Mouse (Mus musculus) layer of hippocampus, adult 2 months (tissue): ENCODE measurements at regions not wholly inside any gene's neighbourhood (a gene's known extent, or its start where the extent isn't known, plus 50 kb on each side); places are given as distances from the start of the nearest gene placed in this dataset.

Source experiments
- DNase-seq, 2 experiments: peaks; one replicate each; pipeline ENCODE4 v3.0.0; 2022; ENCODE audit warnings: low spot score in 2 of 2
- H3K27ac ChIP-seq: fragments of 200-600 bp; 2 replicates; pipeline ENCODE4 v1.8.1; 2022
- H3K4me3 ChIP-seq: fragments of 200-600 bp; 2 replicates; pipeline ENCODE4 v1.8.1; 2022; ENCODE audit warnings: mild to moderate bottlenecking
- CTCF ChIP-seq: fragments of 200-600 bp; conservative IDR thresholded peaks from 2 replicates; pipeline ENCODE4 v1.8.1; 2022; ENCODE audit warnings: antibody characterized with exemption, mild to moderate bottlenecking, moderate library complexity

DNA sequence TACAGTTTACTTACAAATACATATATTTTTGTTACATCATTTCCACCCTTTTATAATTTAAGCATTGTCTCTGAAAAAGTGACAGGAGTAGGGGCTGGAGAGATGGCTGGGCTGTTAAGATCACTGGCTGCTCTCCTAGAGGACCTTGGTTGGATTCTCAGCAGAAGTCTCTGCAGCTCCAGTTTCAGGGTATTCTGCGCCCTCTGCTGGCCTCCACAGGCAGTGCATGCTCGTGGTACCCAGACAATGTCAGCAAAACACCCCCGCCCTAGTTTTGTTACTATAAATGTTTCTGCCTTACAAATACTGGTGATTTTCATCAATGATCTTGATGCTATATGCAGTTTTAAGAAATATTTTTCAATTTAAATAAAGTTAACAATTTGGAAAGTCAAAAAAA is 190.7 kb upstream of the Tas2r134 start:
- peak; percentile 66 for TF ChIP-seq CTCF
- Histone ChIP-seq H3K27ac (no peak overlapping the region), H3K4me3 (no peak overlapping the region)
- no peak for DNase-seq

DNA sequence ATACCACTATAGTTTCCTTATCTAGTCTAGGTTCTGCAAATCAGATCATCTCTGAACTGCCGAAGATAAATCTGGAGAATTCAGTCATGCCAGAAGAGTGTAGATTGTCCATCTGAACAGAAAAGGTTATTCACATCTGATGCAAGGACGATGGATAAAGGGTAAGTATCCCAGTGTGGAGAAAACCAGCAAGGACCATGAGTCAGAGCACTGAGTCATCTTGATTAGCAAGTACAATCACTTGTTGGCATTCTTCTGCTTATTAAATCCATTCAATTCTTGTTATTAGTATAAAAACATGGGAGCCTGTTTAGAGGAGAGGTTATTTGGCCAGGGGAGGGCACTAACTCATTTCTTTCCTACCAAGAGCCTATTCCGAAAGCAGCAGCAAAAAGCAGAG is 195.7 kb upstream of the Tas2r134 start:
- Histone ChIP-seq H3K27ac (no peak overlapping the region), H3K4me3 (no peak overlapping the region)
- no peak; the same call in 1 of the 2 replicates for TF ChIP-seq CTCF
- DNase-seq, result no peak

DNA sequence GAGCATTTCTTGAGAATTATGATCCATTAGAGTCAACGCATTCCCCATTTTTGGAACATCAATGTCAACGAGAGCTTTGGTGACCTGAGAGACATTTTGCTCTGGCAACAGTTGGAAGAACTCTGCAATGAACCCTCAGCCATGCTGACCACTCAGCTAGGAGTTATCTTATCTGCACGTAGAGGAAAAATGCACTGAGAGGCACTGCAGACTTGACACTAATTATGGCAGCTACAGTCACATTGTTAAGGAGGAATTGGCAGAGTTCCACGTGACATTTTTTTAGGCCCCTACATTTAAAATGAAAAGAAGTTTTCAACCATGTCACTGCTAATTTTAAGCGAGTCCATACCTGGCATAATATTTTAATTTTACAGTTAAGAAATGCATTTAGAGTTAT is 197.6 kb upstream of the Tas2r134 start:
- DNase-seq, result no peak
- H3K27ac ChIP-seq, result no peak overlapping the region
- no peak overlapping the region for H3K4me3 ChIP-seq
- no peak for TF ChIP-seq CTCF

DNA sequence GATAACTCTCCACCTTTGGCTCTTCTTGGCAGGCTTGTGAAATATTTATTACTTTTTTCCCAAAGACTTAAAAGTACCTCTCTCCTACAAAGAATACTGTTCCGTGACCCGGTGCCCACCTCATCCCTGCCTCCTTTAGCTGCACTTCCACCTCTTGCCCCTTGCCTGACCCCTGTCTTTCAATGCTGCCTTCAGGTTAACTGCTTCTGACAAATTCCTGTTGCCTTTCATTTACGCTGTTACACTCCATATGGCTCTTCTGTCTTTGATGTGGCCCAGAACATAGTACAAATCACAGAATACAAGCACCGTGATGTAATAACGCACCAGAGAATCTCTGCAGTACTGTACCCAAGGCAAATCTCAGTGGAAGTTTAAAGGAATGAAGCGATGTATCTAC is 204.9 kb upstream of the Tas2r134 start:
- Histone ChIP-seq H3K27ac (no peak overlapping the region), H3K4me3 (no peak overlapping the region)
- no peak for DNase-seq
- TF ChIP-seq CTCF, result no peak

DNA sequence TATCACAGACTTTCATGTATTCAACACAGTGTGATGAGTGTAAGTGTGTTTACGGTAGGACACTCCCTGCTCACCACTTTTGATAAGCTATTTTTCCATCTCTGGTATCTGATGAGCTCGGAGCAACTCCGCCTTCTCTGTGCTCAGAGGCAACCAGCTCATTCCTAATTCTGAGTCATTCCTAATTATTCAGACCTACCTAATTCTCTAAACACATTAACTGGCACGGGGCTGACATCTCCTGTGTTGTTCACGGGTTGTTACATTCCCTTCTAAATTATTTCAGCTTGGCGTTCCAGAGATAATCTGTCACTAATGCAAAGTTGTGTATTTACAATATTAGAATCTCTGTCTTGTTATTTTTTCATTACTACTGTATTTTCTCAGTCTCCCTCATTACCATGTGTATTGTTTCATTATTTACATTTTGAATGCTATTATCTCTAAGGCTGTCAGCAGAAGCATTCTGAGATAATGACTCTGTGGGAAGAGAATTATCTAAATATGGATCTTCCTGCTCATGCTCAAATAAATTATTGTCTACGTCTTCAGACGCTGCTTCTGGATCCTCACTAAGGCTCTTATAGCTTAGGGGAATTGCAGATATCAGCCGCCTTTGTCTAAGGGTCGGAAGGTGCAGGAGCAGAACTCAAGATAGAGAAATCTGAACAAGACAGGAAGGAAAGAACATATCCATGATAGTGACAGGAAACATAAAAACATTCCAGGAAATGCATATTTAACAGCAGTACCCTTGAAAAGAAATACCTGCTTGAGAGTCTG is 209.2 kb upstream of the Tas2r134 start:
- TF ChIP-seq CTCF, result no peak
- H3K4me3 ChIP-seq, result no peak overlapping the region
- no peak for DNase-seq
- no peak overlapping the region for H3K27ac ChIP-seq

DNA sequence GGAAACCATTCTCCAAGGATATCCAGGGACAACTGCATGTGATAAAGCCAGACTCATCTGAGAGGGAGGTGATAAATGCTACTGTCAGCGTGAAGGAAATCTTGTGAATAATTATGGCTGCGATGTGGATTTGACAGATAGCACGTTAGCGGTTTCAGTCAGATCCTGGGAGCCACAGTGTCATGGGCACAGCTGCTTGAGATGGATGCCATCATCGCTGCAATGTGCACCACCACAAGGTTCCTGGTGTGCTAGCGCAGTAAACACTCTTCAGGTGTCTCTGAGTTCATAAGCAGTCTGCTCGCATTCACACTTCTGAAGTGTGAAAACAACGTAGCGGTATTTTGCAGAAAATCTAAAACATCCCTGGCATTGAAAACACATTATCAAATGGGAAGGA is 238.9 kb upstream of the Tas2r134 start:
- no peak for TF ChIP-seq CTCF
- H3K4me3 ChIP-seq, result no peak overlapping the region
- no peak overlapping the region for H3K27ac ChIP-seq
- no peak for DNase-seq

DNA sequence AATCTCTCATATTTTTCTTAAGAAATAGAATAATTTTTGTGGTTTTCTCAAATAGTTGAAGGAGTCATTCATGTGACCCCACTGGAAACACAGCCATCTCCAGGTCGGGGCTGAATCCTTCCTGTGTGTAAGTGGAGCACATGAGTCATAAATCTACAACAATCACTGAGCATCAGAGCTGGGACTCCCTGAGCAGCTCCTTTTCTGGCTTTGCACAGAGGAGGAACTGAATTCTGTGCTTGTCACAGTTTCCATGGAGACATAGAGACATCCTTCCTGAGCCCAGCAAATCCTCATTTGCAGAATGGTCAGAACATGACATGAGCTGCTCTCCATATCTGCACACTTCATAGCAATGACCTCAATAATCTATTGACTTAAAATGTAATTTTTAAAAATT is 238.2 kb upstream of the Rnd3 start:
- H3K27ac ChIP-seq, result no peak overlapping the region
- no peak overlapping the region for H3K4me3 ChIP-seq
- TF ChIP-seq CTCF, result no peak
- no peak for DNase-seq

DNA sequence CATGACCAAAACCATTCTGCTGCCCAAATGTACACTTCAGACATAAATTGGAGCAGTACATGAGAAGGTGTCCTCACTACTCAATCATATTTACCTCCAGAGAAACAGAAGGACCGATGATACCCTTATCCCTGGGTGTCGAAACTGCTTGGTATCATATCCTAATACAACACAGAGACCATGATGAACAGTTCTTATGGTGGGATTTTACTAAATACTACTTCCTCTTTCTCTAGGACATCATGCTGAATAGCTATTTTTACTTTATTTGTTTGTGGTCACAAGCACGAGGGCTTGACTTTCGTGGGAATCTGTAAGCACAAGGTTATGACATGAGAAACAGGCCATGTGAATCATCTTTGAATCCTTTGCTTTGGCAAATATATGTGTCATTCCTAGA is 227.7 kb upstream of the Rnd3 start:
- no peak for TF ChIP-seq CTCF
- Histone ChIP-seq H3K27ac (no peak overlapping the region), H3K4me3 (no peak overlapping the region)
- no peak for DNase-seq

DNA sequence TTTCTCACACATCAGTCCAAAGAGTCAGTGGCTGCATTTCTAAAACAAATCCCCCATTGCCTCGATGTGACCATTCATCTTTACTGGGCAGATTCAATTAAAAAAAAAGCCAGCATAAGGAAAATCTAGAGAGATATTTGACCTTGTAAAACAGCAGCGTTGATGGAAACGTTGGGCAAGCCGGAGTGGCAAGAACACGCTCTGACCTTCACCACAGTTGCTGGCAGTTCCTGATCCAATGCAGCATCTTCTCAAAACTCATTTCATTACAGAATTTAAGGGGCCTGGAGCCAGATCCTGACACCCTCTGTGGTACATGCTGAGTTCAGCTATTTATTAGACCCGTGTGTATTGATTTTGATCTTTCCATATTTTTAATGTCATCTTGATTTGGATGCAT is 225.7 kb upstream of the Rnd3 start:
- Histone ChIP-seq H3K27ac (no peak overlapping the region), H3K4me3 (no peak overlapping the region)
- DNase-seq, result no peak
- no peak for TF ChIP-seq CTCF

DNA sequence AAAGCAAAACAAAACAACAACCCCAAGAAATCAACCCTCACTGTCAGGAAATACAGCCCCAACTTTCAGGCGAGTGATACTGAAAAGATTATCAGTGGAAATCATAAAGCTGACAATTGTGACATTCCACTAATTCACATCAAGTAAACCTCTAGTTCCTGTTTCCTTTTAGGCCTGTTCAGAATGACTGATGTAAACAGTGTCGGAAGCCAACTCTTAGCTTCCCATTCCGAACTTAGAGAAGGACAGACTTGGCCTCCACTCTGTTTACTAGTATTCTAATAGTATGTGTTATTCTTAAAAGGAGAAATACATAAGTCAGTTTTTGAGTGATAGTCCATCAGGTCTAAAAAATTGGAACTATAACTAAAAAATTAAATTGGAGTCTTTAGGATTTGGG is 223.9 kb upstream of the Rnd3 start:
- no peak for TF ChIP-seq CTCF
- no peak overlapping the region for H3K4me3 ChIP-seq
- H3K27ac ChIP-seq, result no peak overlapping the region
- DNase-seq, result no peak

DNA sequence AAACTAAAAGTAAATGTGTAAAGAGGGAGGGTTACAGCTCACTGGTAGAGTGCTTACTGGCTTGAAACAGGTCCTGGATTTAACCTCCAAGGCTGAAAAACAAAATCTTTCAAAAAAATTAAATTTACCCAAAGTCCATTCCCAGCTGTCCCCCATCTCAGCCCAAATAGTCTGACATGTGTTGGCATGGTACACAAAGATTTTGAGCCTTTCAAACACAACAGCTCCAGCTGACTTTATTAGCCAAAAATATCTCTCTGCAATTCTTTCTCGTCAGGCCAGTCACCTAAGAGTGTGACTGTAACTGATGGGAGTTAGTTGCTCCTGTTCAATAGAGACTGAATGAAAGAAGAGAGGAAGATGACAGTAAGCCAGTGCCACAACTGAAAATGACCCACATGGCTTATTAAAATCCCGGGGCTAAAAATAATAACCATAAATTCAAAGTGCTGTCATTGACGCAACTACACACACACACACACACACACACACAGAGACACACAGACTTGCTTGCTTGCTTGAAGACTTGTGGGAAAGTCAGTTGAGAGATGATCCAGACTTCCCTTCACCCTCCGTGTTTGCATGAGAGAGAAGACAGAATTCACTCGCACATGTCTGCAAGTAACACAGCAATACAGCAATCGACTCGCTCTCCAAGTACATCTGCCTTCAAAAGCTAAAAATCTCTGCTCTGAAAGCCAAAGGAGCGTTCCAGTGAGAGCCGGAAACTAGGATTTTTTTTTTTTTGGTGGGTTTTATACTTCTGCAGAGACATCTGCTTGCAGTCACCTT is 214.1 kb upstream of the Rnd3 start:
- TF ChIP-seq CTCF, result no peak
- Histone ChIP-seq H3K27ac (no peak overlapping the region), H3K4me3 (no peak overlapping the region)
- no peak for DNase-seq

DNA sequence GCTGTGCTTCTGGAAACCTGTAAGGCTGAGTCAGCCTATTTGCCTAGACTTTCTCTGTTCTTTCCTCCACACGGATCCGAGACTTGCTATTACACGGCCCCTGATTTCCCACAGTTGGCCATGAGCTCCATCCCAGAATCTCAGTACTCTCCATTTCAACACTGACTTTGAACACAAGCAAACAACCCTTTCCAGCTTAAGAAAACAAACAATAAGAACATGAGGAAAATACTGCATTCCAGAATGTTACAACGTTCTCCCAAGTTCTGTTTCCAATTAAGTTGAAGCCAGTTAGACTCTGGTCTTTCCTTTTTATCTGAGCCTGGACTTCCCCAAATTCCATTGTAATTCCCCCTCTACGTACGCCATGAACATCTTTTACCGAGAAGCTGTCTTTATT is 206.4 kb upstream of the Rnd3 start:
- DNase-seq, result no peak
- TF ChIP-seq CTCF, result no peak
- Histone ChIP-seq H3K4me3 (no peak overlapping the region), H3K27ac (no peak overlapping the region)

DNA sequence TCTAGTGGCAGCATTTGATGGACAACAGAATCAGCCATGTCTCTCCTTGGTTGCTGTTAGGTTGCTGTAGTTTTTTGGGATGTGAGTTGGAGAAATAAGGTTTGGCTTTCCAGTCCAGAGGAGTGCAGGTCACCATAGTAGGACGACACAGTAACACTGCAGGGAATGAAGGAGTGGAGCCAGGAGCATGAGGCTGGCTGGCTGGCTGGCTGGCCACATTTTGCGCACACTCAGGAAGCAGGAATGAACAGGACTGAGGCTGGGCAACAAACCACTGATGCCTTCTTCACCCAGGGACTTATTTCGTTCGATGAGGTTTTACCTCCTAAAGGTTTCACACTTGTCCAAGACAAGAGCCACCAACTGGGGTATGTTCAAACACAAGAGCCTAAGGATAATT is 205.9 kb upstream of the Rnd3 start:
- DNase-seq, result no peak
- TF ChIP-seq CTCF, result no peak
- Histone ChIP-seq H3K4me3 (no peak overlapping the region), H3K27ac (no peak overlapping the region)

DNA sequence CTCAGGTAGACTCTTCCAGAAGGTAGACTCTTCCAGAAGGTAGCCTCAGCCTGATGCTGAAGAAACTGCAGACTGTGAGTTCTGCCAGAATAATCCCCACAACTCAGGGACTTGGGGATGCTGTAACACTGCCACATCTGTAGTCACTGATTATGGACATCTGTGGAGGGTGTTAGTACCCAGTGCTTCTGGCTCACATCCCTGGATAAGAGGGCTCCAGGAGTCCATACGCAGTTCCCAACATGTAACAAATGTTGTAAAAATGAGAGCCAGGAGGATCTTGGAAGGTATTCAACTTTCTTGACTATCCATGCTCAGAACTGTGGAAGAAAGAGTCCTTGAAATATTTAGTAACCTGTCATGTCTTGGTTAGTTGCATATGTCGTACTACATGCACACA is 200.7 kb upstream of the Rnd3 start:
- H3K4me3 ChIP-seq, result no peak overlapping the region
- H3K27ac ChIP-seq, result no peak overlapping the region
- no peak for TF ChIP-seq CTCF
- DNase-seq, result no peak
